Mouse (Mus musculus): ENCODE results near the gene Pigo. TPM values are rescaled to one million over a fixed set of nuclear protein-coding genes. Genes with fewer than 3 reads are reported as not detected.
"Not testable (repeated sequence)": the region's sequence is repeated elsewhere in the genome, so short reads cannot be mapped to it uniquely, and the experiment has no call there.

Pigo gene
- polyA plus RNA-seq, 1 experiment: 22.3 TPM

GRCm38 (mm10) chr4:43002756-43003439, 22.7 kb downstream of the Pigo start:
- H3K9ac ChIP-seq (ENCODE audit: low read depth, poor library complexity, severe bottlenecking): no peak overlapping the region
- H3K4me1 ChIP-seq (ENCODE audit: control insufficient read depth, insufficient read depth, low read length): no peaks in the 10 kb centered on the region
- TF ChIP-seq CTCF (IDR thresholded peaks at IDR 0.05; ENCODE audit: low read depth, low read length) (peak; percentile 43), EP300 (IDR thresholded peaks at IDR 0.05; ENCODE audit: insufficient read depth, low read depth, low read length) (no peak), POLR2A (IDR thresholded peaks at IDR 0.05; ENCODE audit: insufficient read depth, low read length) (no peak)
- no peak overlapping the region for H3K4me3 ChIP-seq (ENCODE audit: low read depth, low read length)
- H3K36me3 ChIP-seq (ENCODE audit: control insufficient read depth, insufficient read depth, low read length, poor library complexity, severe bottlenecking): peaks cover 2% of the 10 kb centered on the region; the same call in 1 of the 2 replicates
- H3K27ac ChIP-seq (ENCODE audit: insufficient read depth, low read length): peak overlapping the region; percentile 32; the same call in 1 of the 2 replicates
- no peaks in the 10 kb centered on the region for H3K27me3 ChIP-seq (ENCODE audit: control insufficient read depth, insufficient read depth, low read length, poor library complexity, severe bottlenecking)
- H3K9me3 ChIP-seq (replicated peaks; ENCODE audit: control insufficient read depth, insufficient read depth, low read length, poor library complexity, severe bottlenecking): no peaks in the 10 kb centered on the region

- Histone ChIP-seq H3K9ac (ENCODE audit: low read depth, poor library complexity, severe bottlenecking) (peak overlapping the region; percentile 51), H3K9me3 (replicated peaks; ENCODE audit: control insufficient read depth, insufficient read depth, low read length, poor library complexity, severe bottlenecking) (no peaks in the 10 kb centered on the region), H3K36me3 (ENCODE audit: control insufficient read depth, insufficient read depth, low read length, poor library complexity, severe bottlenecking) (peaks cover 5% of the 10 kb centered on the region), H3K27me3 (ENCODE audit: control insufficient read depth, insufficient read depth, low read length, poor library complexity, severe bottlenecking) (no peaks in the 10 kb centered on the region), H3K27ac (ENCODE audit: insufficient read depth, low read length) (no peak overlapping the region), H3K4me3 (ENCODE audit: low read depth, low read length) (no peak overlapping the region), H3K4me1 (ENCODE audit: control insufficient read depth, insufficient read depth, low read length) (no peaks in the 10 kb centered on the region)
- TF ChIP-seq CTCF (IDR thresholded peaks at IDR 0.05; ENCODE audit: low read depth, low read length) (no peak), POLR2A (IDR thresholded peaks at IDR 0.05; ENCODE audit: insufficient read depth, low read length) (no peak)
These were observed 24.3 kb downstream of the Pigo start for GRCm38 (mm10) chr4:43001272-43001671.

GRCm38 (mm10) chr4:43000141-43000986, 25.3 kb downstream of the Pigo start, which contains the start of gene Vcp:
TSS of gene Vcp (minus strand) at chr4:43000507.
- H3K4me1 ChIP-seq (ENCODE audit: control insufficient read depth, insufficient read depth, low read length); H3K27me3 ChIP-seq (ENCODE audit: control insufficient read depth, insufficient read depth, low read length, poor library complexity, severe bottlenecking); H3K9me3 ChIP-seq (replicated peaks; ENCODE audit: control insufficient read depth, insufficient read depth, low read length, poor library complexity, severe bottlenecking): not testable (repeated sequence)
- Histone ChIP-seq H3K9ac (ENCODE audit: low read depth, poor library complexity, severe bottlenecking) (peak within 1 kb of the TSS; percentile 88), H3K4me3 (ENCODE audit: low read depth, low read length) (peak within 1 kb of the TSS; percentile 94), H3K27ac (ENCODE audit: insufficient read depth, low read length) (peak within 1 kb of the TSS; percentile 85), H3K36me3 (ENCODE audit: control insufficient read depth, insufficient read depth, low read length, poor library complexity, severe bottlenecking) (peaks cover 13% of the 10 kb centered on the region)
- peak; percentile 17 for TF ChIP-seq POLR2A (IDR thresholded peaks at IDR 0.05; ENCODE audit: insufficient read depth, low read length)

GRCm38 (mm10) chr4:42999451-43000140, 26.0 kb downstream of the Pigo start:
- TF ChIP-seq POLR2A (IDR thresholded peaks at IDR 0.05; ENCODE audit: insufficient read depth, low read length) (no peak), CTCF (IDR thresholded peaks at IDR 0.05; ENCODE audit: low read depth, low read length) (peak; percentile 8)
- peak overlapping the region; percentile 88 for H3K9ac ChIP-seq (ENCODE audit: low read depth, poor library complexity, severe bottlenecking)
- H3K36me3 ChIP-seq (ENCODE audit: control insufficient read depth, insufficient read depth, low read length, poor library complexity, severe bottlenecking): peaks cover 21% of the 10 kb centered on the region
- peak overlapping the region; percentile 94 for H3K4me3 ChIP-seq (ENCODE audit: low read depth, low read length)
- H3K27ac ChIP-seq (ENCODE audit: insufficient read depth, low read length): peak overlapping the region; percentile 85
- no peaks in the 10 kb centered on the region for H3K9me3 ChIP-seq (replicated peaks; ENCODE audit: control insufficient read depth, insufficient read depth, low read length, poor library complexity, severe bottlenecking)
- H3K4me1 ChIP-seq (ENCODE audit: control insufficient read depth, insufficient read depth, low read length): no peaks in the 10 kb centered on the region
- no peaks in the 10 kb centered on the region for H3K27me3 ChIP-seq (ENCODE audit: control insufficient read depth, insufficient read depth, low read length, poor library complexity, severe bottlenecking)

GRCm38 (mm10) chr4:42998022-42998421, 27.6 kb downstream of the Pigo start:
- no peak overlapping the region; the same call in 1 of the 2 replicates for H3K27ac ChIP-seq (ENCODE audit: insufficient read depth, low read length)
- peaks cover 36% of the 10 kb centered on the region for H3K36me3 ChIP-seq (ENCODE audit: control insufficient read depth, insufficient read depth, low read length, poor library complexity, severe bottlenecking)
- no peaks in the 10 kb centered on the region for H3K9me3 ChIP-seq (replicated peaks; ENCODE audit: control insufficient read depth, insufficient read depth, low read length, poor library complexity, severe bottlenecking)
- no peaks in the 10 kb centered on the region for H3K27me3 ChIP-seq (ENCODE audit: control insufficient read depth, insufficient read depth, low read length, poor library complexity, severe bottlenecking)
- no peak overlapping the region for H3K4me3 ChIP-seq (ENCODE audit: low read depth, low read length)
- H3K9ac ChIP-seq (ENCODE audit: low read depth, poor library complexity, severe bottlenecking): peak overlapping the region; percentile 88
- no peaks in the 10 kb centered on the region for H3K4me1 ChIP-seq (ENCODE audit: control insufficient read depth, insufficient read depth, low read length)
- TF ChIP-seq POLR2A (IDR thresholded peaks at IDR 0.05; ENCODE audit: insufficient read depth, low read length) (no peak), CTCF (IDR thresholded peaks at IDR 0.05; ENCODE audit: low read depth, low read length) (no peak), EP300 (IDR thresholded peaks at IDR 0.05; ENCODE audit: insufficient read depth, low read depth, low read length) (no peak)
